Mouse (Mus musculus) R1 (cell line): ENCODE data around the gene Rasa3.

Experiments used
- DNase-seq: peaks from one replicate; pipeline ENCODE4 v3.0.0-alpha.2; 2018; ENCODE audit warnings: low read depth, low spot score

Gene Rasa3

DNA sequence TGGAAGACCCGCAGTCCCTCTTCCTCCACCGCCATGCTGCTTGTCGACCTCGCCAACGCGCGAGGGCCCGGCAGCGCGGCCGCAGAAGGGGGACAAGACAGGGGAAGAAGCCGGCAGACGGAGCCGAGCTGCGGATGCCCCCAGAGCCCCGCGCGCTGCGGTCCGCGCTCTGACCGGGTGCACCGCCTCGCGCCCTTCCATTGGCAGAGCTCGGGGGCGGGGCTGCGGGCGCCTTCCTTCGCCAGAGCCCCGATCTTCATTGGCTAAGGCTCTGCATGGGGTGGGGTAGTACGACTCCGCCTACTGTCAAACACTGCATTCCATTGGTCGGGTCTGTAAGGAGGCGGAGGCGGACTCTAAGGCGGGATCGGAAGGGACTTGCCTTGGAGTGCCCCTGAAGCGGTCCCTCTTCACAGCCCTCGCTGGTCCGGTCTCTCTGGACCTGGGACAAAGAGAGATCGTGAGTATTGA is at the start of gene Rasa3:
TSS of gene Rasa3 (minus strand) at position 191 of the 471 bp plus-strand sequence.
- DNase-seq: peak; percentile 98

DNA sequence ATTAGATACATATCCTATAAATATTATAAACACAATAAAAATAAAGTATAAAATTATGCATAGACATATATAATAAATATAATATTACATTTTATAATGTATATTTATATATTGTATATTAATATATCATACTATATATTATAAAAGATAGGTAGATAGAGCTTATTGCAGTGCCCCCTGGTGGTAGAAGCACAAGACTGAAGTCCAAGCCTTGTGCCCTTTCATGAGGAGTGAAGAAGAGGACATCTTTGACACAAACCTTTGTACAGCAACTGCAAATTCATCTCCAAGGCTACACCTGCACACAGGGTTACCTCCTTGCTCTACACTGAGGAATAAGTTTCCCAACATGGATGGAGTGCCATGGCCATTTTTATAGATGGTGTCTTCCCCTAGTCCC is 48.3 kb upstream of the Rasa3 start:
- DNase-seq: peak; percentile 29

DNA sequence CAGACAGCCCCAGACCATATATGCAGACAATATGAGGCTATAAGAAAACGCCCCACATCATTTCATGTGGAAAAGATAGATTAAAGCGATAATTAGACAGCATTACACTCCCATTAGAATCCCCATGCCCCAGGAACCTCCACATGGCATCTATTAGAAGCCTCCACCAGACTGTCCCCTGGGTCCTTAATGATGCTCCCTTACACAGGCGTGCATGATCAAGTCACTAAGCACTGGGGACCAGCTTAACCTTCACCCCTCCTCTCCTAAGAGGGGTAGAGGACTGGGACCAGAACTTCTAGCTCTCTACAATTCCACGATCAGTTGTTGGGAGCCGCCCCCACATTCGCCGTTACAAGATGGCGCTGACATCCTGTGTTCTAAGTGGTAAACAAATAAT is 41.6 kb upstream of the Rasa3 start:
- no peak for DNase-seq

DNA sequence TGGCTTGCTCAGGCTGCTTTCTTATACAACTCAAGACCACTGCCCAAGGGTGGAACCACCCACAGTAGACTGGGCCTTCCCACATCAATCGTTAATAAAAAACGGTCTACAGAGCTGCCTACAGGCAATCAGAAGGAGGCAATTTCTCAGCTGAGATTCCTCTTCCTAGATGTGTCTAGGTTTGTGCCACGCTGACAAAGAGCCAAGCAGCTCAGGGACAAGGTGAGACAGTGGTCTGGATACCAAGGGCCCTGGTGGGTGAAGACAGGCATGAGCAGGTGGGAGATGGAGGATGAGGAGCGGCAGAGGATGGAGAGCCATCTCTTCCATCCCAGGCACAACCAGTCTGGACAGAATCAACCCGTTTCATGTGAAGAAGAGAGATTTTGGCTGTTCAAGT is 31.1 kb upstream of the Rasa3 start:
- no peak for DNase-seq

DNA sequence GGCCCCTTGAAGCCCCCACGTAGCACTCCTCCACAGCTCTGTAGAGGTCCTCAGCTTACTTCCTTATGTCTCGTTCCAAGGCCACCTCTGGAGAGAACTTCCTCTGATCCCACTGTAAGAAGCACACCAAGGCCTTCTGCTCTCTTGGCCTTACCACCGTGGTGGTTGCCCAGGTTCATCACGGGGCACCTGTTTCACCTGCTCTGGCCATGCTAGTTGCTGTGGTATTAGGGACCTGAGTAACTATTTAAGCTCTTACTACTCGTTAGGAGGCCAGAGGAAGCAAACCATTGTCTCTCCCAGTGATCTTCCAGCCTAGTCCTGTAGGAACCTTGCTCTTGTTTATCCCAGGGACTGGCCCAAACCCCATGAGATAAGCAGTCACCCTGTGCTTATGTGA is 29.5 kb upstream of the Rasa3 start:
- DNase-seq: no peak

DNA sequence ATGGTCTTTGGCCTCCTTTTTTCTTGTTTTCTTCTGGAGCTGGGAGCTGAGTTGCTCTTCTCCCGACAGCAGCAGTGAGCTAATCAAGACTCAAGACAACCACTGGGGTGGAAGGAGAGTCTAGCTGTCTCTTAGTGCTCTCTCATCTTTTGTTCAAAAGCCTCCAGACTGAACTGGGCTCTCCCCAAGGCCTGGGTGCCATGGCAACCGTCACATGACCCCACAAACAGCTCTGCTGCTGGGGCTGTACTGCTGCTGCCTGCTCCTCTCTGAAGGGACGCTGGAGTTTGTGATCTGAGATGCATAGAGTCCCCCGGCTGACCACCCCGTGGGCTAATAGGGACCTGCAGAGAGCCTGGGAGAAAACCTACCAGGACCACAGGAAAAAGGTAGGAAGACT is 28.3 kb upstream of the Rasa3 start, which contains the start of gene Cfap97d2:
TSS of gene Cfap97d2 (plus strand) at position 222 of the 400 bp plus-strand sequence.
- peak; percentile 69 for DNase-seq

DNA sequence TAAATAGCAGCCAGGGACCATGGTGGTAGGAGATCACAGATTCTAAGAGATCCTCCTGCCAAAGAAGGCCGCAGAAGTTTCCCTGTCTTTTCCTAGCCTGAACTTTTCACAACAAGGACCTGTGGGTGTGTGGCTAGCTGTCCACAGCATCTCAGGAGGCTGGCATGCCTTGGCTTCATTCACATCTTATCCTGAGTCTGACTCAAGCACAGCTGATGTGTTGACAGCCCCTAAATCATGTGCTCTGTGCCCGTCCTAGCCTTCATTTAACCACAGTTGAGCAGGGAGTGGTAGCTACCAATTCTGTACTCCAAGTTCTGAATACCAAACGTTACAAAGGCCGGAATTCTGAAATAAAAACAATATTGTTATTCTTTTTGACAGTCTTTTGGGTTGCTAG is 26.9 kb upstream of the Rasa3 start:
- DNase-seq: no peak

DNA sequence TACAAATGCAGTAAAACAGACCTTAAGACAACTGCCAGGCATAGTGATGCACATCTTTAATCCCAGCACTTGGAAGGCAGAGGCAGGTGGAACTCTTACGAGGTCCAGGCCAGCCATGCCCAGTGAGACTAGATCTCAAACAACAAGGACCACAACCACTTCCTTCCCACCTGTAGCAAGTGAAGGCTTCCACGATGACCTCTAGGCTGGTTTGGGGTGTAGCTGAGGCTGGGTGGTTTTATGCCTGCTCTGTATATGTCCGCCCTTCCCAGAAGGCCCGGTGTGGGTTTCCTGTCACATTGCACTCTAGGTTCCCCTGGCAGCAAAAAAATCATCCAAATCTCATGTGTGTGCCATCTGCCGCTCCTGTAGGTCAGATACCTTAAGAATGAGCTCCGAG is 26.4 kb upstream of the Rasa3 start:
- DNase-seq: no peak

DNA sequence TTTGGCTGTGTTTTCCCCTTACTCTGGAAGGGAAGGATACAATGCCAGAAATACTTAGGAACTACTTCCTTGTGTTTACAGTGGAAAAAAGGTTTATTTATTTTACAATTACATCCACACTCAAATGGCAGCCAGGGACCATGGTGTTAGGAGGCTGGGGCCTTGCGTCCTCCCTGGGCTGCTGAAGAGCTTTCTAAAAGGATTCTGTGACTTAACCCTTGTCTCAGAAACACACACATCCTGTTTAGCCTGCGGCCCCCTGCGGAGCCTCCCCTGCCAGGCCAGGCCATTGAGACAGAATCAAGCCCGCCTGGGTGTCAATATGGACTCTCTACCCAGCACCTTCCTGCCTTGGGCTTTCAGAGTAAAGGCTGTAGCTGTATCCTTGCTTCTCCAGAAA is 25.4 kb upstream of the Rasa3 start:
- no peak for DNase-seq

DNA sequence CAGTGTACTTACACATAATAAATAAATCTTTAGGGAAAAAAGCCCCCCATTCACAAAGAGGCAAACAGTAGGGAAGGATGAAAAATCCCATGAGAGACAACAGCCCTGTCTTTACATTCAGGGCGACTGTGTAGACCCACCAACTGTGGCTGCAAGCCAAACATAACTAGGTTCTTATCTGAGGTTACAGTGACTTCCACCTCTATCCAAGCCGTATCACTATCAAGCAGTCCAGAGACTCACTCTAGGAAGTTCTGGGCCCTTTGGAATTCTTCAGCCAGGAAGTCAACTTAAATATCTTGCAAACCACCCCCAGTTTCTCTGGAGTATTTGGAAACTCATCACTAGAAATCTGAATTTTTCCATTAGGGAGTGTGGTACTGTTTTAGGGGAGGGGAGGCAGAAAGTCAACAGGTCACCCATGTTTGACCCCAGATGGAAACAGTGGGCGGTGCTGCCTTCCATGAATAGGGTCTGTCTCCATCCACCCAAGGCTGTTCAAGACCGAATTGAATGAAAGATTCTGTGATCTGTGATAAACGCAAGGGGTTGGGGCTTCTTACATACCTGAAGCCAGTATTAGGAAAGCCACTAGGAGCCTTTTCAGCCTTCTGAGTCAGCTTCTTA is 22.0 kb upstream of the Rasa3 start:
- DNase-seq: no peak

DNA sequence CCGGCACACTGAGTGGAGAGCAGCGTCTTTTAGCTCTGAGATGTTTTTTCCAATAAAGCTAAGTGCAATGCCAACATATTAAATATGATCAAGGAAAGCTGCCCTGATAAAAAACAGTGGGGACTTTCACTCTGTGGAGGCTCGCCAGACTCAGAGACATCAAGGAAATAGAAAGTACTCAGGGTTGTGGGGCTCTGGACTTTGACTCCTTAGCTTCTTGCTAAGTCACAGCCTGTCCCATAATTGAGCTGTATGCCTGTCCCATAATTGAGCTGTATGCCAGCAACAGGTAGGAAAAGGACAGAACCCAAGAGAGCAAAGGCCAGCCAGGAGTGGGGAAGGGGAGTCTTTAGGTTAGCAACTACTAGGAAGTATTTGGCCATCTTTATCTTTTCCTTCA is 20.9 kb upstream of the Rasa3 start:
- no peak for DNase-seq

DNA sequence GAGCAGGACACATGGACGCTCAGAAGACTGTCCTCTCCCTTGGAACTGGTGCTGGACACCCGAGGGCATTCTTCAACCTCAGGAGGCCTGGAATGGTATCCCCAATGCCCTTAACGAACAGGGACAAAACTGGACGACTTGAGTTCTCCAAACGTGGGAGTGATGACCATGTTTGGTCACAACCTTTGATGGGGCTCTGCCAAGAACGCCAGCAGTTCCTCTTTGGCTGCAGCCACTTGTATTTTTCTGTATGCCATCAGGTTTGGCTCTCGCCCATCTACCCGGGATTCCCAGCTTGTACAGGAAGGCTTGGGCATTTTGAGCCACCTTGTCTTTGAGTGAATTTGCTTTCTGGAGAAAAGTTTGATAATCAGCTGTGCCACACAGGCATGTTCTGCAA is 20.3 kb upstream of the Rasa3 start:
- no peak for DNase-seq

DNA sequence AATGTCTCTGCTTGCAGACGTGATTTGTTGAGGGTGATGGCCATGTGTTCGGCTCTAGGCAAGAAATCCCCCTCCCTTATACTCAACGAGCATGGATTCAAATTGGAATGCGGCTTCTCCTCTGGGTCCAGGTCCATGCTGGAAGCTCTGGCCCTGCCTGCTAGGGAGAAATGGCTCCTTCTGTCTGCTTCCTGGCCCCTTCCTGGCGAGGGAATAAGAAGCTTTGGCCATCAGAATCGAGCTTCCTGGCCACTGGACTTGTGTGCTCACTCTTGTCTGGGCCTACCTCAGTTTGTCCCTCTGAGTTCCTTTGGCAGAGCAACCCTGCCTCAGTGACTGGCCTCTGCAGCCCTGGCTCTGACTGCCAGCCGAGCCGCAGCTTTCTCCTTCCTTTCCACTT is 19.8 kb upstream of the Rasa3 start:
- DNase-seq: no peak

DNA sequence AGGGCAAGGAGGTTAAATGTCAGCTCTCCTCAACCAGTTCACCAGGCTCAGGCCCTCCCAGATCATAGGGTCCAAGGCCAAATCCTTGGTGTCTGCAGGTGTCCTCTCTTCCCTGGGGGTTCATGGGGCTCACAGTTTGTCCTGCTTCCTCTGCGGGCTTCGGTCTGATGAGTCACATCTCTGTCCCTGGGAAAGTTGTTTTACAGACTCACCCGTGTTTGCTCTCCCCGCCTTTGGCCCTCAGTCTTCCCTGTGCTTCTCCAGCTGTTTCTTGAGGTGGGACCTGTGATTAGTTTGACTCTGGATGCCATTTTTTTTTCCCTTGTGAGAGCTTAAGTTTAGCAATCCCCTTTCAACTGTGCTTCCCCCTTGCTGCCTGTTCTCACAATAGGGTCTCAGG is 18.8 kb upstream of the Rasa3 start:
- no peak for DNase-seq

DNA sequence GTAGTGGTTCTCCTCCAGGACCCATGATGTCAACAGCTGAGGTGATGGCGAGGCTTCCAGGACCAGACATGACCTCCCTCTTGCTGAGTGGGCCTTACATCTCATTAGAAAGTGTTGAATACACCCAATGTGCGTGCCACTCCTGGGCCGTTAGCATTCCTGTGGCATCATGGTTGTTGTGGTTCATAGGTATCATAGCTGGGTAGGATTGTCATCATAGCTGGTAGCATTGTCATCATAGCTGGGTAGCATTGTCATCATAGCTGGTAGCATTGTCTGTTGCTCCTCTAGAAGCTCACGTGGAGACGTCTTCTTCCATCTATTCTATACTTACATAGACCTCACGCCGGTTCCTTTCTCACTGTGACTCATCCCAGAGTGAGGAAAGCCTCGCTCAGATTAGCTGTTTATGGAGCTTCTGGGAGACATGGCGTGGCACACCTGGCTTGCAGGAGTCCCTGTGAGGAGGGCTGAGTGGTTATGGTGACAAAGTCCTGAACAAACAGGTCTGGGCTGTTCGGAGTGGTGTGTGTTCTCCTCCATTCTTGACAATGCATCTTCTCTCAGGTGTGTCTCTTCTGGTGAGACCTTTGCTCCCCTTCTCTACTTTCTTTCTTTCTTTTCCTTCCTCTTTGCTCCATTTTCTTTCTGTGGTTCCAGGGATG is 17.9 kb upstream of the Rasa3 start:
- no peak for DNase-seq

DNA sequence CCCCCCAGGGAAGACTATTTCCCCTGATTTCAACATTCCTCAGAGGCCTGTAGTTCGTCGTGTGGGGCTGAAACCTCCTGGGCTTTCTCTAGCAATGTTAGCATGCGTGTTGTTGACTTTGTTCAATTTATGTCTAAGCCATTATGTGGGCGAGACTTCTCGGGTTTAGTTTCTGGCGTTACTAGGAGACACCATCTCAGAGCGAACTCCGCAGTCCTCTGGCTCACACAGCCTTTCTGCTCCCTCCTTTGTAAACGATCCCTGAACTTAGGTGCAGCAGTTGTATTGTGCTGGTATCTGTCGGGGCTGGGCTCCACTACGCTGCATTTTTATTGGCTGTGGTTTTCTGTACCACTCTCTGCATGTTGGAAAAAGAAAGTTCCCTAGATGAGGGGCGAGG is 17.3 kb upstream of the Rasa3 start:
- no peak for DNase-seq

DNA sequence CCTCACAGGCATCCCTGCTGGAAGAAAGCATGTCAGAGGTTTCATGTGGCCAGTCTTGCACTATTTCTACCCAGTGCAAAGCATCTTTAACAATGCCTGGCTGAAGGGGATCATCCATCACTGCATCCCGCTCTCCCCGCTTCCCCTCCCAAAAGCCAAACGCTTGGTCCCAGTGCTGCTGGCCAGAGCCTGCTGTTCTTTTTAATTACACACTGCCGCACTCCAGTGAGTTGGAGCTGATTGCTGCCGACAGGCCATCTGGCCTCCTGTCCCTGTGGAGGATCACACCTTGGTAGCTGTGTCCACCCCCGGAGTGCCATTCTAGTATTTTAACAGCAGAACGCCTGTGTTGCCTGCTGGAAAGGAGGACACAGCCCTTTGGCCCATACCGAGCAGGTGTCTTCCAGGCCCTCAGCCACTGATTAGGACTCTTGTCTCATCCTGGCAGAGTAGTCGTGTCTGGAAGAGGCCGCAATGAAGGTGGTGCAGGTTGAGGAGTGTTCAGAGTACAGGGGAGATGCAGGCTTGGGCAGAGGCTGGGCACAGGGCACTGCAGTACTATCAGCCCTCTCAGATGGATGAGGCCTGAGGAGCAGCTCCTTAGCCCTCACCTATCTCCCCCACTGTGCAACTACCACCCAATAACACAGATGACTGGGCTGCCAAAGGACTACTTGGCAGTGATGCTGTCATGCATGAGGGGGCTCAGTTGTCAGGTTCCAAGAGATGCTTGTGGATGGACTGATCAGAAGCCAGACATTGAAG is 15.1 kb upstream of the Rasa3 start:
- no peak for DNase-seq

DNA sequence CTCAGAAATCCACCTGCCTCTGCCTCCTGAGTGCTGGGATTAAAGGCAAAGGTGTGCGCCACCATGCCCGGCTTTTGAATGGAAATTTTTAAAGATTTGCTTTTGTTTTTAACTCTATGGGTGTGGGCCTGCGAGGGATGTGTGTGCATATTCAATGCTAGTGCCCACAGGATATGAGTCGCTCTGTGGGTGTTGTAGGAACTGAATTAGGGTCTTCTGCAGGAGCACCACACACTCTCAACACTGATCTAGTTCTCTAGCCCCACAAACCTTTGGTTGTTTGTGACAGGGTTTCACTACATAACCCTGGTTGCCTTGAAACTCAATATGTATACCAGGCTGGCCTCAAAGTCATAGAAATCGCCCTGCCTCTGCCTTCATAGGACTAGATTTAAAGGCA is 11.9 kb upstream of the Rasa3 start:
- DNase-seq: no peak

DNA sequence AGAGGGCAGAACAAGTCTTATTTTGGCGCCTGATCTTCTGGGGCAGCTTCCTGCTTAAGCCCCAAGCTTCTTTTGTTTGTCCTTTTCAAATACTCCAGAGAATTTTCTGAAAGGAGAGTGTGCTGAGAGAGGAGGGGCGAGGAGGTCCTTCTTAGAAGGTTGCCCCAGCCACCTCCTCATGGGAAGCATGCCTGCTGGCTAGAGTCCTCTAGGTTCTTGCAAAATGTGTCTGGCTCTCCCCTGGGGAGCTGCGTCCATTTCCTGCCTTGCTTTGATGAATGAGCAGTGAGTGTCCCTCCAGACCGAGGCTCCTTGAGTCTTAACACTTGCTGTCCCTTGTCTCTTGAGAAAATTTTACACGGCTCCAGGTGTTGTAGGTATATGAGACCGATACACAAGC is 11.1 kb upstream of the Rasa3 start:
- DNase-seq: no peak

DNA sequence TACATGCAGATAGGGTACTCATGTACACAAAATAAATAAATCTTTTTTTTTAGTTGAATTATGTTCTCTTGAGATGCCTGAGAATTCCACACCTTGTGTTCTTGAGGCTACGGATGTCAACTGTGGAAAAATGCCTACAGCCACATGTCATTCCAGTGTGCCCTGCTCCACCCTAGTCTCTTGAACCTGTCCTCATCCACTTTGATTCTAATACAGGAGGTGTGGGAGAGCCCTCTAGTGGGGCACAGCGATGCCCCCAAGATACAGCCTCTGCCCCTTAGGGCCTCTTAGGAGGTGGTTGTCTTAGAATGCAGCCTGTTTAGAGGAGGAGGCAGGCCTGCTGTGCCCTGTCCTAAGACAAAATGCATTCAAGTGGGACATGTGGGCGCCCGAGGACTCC is 10.5 kb upstream of the Rasa3 start:
- no peak for DNase-seq

DNA sequence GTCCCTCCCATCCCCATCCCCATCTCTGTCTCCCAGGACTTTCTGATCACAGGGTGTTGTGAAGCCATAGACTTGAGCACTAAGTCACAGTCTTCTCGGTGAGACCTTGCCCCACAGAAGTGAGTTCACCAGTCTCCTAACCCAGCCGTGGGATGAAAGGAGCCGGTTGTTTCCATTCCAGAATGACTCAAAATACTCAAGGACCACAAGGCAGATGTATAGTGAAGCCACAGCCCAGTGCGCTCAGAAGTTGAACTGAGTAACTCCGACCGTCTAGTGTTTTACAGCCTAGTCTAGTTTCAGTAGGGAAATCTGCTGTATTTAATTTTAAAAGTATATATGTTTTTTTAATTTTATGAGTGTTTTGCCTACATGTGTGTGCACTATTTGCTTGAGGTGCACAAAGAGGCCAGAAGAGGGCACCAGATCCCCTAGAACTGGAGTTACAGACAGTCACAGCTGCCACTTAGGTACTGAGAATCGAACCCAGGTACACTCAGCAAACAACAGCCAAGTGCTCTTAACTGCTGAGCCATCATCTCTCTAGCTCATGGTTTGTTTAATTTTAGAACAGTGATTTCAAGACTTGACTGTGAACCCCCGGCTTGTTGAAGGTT is 9.8 kb upstream of the Rasa3 start:
- DNase-seq: peak; percentile 35

DNA sequence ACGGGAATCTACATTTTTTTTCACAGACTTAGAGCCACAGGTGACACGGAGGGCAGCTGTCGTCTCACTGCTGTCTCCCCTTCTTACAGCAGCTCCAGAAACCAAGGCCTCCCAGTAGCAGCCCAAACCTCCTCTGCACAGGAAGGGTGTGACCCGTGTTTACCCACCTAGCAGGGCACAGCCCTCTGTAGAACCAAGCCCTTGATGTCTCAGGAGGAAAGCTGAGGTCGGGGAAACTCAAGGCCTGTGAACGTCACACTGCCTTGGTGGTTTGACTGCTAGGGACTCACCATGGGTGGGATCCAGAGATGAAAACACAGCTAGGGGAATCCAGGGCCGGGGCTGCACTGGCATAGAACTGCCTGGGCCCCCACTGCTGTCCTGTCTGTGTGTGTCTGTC is 9.0 kb upstream of the Rasa3 start:
- no peak for DNase-seq
